Mouse (Mus musculus) ES-Bruce4 (cell line): ENCODE measurements around the gene Fads2.

Source experiments
- CTCF ChIP-seq: IDR thresholded peaks from one replicate; pipeline ENCODE4 v1.8.1; 2011; ENCODE audit warnings: low read depth, low read length
- POLR2A ChIP-seq: IDR thresholded peaks from one replicate; pipeline ENCODE4 v1.8.1; 2011; ENCODE audit warnings: low read length; ENCODE audit not compliant: insufficient read depth

DNA sequence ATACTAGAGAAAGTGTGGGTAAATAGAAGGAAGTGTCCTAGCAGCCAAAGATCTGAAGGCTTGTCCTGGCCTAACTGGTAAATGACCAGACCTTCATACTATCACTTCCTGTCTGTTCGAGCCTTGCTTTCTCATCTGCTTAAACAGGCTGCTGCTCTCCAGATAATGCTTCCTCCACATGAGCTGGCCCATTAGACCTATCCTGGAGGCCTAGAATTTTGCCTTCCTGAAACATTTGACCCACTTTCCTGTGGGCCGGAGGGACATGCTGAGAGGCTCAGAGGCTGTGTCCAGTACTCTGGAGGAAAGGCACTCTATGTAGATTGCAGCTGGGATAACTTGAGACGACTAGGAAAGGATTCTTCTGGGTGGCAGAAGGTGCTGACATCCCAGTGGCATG, 19.4 kb downstream of the Fads2 start:
- TF ChIP-seq CTCF (no peak), POLR2A (no peak)
